Mouse (Mus musculus) heart, embryonic 12.5 days (tissue): Measurements from ENCODE around the gene Nfib. TPM values are rescaled to one million over a fixed set of nuclear protein-coding genes. Genes with fewer than 3 reads are reported as not detected.

Source experiments
- ATAC-seq: fragments of 200-750 bp; cut with Nextera tagmentation; 2 replicates; pipeline ENCODE4 v1.8.0; 2017; ENCODE audit warnings: moderate TSS enrichment, moderate library complexity; ENCODE audit not compliant: insufficient number of reproducible peaks, low FRiP score
- H3K27ac ChIP-seq: fragments of 300-500 bp; sonication (generic); 2 replicates; pipeline ENCODE4 v1.5.1; 2016; ENCODE audit warnings: mild to moderate bottlenecking, moderate library complexity; ENCODE audit not compliant: poor library complexity, severe bottlenecking
- H3K27me3 ChIP-seq: fragments of 300-500 bp; sonication (generic); replicated peaks from 2 replicates; pipeline ENCODE4 v1.6.1; 2016; ENCODE audit warnings: mild to moderate bottlenecking, moderate library complexity
- H3K36me3 ChIP-seq: fragments of 300-500 bp; sonication (generic); 2 replicates; pipeline ENCODE4 v1.6.1; 2016; ENCODE audit warnings: mild to moderate bottlenecking, moderate library complexity
- H3K4me1 ChIP-seq: fragments of 300-500 bp; sonication (generic); replicated peaks from 2 replicates; pipeline ENCODE4 v1.6.1; 2016; ENCODE audit warnings: mild to moderate bottlenecking
- H3K4me2 ChIP-seq: fragments of 300-500 bp; sonication (generic); 2 replicates; pipeline ENCODE4 v1.6.1; 2016; ENCODE audit warnings: mild to moderate bottlenecking, moderate library complexity
- H3K4me3 ChIP-seq: fragments of 300-500 bp; sonication (generic); 2 replicates; pipeline ENCODE4 v1.5.1; 2016; ENCODE audit warnings: mild to moderate bottlenecking
- H3K9ac ChIP-seq: fragments of 300-500 bp; sonication (generic); 2 replicates; pipeline ENCODE4 v1.6.1; 2016; ENCODE audit warnings: mild to moderate bottlenecking, moderate library complexity
- H3K9me3 ChIP-seq: fragments of 300-500 bp; sonication (generic); replicated peaks from 2 replicates; pipeline ENCODE4 v1.6.1; 2016; ENCODE audit warnings: mild to moderate bottlenecking, moderate library complexity
- WGBS: fragments of 180-500 bp; shearing (Covaris S2); methylation state at CpG from one replicate; pipeline ENCODE4 v1.1.7; 2016; 5-methylcytosine and 5-hydroxymethylcytosine counted together
- polyA plus RNA-seq: library from polyadenylated mRNA; unstranded; fragments of >200 nt; fragmentation: Nextera tagmentation; extraction: Ambion mirVana; gene quantifications from 2 replicates; pipeline ENCODE4 v1.2.1, GENCODE M21; 2016

Gene Nfib
- polyA plus RNA-seq, 1 experiment from 2014 or later = 57.5 TPM

GRCm38 (mm10) chr4:82439813-82440212, 265.7 kb downstream of the Nfib start:
- Histone ChIP-seq H3K4me2 (no peak overlapping the region), H3K4me3 (no peak overlapping the region), H3K9ac (no peak overlapping the region), H3K27me3 (no peaks in the 10 kb centered on the region), H3K9me3 (no peaks in the 10 kb centered on the region), H3K27ac (0 out of 2 replicates have a peak overlapping the region, but pooled peaks have one; percentile 15), H3K4me1 (peaks cover 81% of the 10 kb centered on the region), H3K36me3 (no peaks in the 10 kb centered on the region)
- 51% methylated on average over 8 of the region's 8 CpGs for WGBS
- ATAC-seq = no peak

- Histone ChIP-seq H3K27ac (peak overlapping the region; percentile 61), H3K4me2 (no peak overlapping the region), H3K4me1 (peaks cover 83% of the 10 kb centered on the region), H3K9ac (no peak overlapping the region), H3K36me3 (no peaks in the 10 kb centered on the region), H3K27me3 (no peaks in the 10 kb centered on the region), H3K4me3 (no peak overlapping the region), H3K9me3 (no peaks in the 10 kb centered on the region)
- ATAC-seq = no peak
- 91% methylated on average over 5 of the region's 5 CpGs for WGBS
These were observed 266.9 kb downstream of the Nfib start for GRCm38 (mm10) chr4:82438631-82439030.

- no peaks in the 10 kb centered on the region for H3K36me3 ChIP-seq
- H3K27ac ChIP-seq = peak overlapping the region; percentile 61
- ATAC-seq = no peak
- 0 out of 2 replicates have a peak overlapping the region, but pooled peaks have one; percentile 35 for H3K9ac ChIP-seq
- no peak overlapping the region for H3K4me3 ChIP-seq
- peaks cover 79% of the 10 kb centered on the region for H3K4me1 ChIP-seq
- peak overlapping the region; percentile 49 for H3K4me2 ChIP-seq
- 34% methylated on average over 12 of the region's 12 CpGs for WGBS
- no peaks in the 10 kb centered on the region for H3K27me3 ChIP-seq
- no peaks in the 10 kb centered on the region for H3K9me3 ChIP-seq
These were observed 267.8 kb downstream of the Nfib start for GRCm38 (mm10) chr4:82437533-82438318.

- no peaks in the 10 kb centered on the region for H3K36me3 ChIP-seq
- no peak for ATAC-seq
- WGBS = 63% methylated on average over 2 of the region's 2 CpGs
- no peak overlapping the region for H3K9ac ChIP-seq
- peak overlapping the region; percentile 43; the same call in 1 of the 2 replicates for H3K27ac ChIP-seq
- H3K9me3 ChIP-seq = no peaks in the 10 kb centered on the region
- H3K4me3 ChIP-seq = no peak overlapping the region
- H3K4me1 ChIP-seq = peaks cover 73% of the 10 kb centered on the region
- no peak overlapping the region for H3K4me2 ChIP-seq
- no peaks in the 10 kb centered on the region for H3K27me3 ChIP-seq
These were observed 268.9 kb downstream of the Nfib start for GRCm38 (mm10) chr4:82436656-82437055.

- 35% methylated on average over 5 of the region's 5 CpGs for WGBS
- Histone ChIP-seq H3K4me2 (no peak overlapping the region), H3K27ac (peak overlapping the region; percentile 52; the same call in 1 of the 2 replicates), H3K4me3 (no peak overlapping the region), H3K9ac (0 out of 2 replicates have a peak overlapping the region, but pooled peaks have one; percentile 2), H3K36me3 (no peaks in the 10 kb centered on the region), H3K4me1 (peaks cover 67% of the 10 kb centered on the region), H3K27me3 (no peaks in the 10 kb centered on the region), H3K9me3 (no peaks in the 10 kb centered on the region)
- ATAC-seq = peak; percentile 76
These were observed 269.8 kb downstream of the Nfib start for GRCm38 (mm10) chr4:82435716-82436115.

- H3K4me1 ChIP-seq = peaks cover 74% of the 10 kb centered on the region
- 49% methylated on average over 13 of the region's 13 CpGs for WGBS
These were observed 271.4 kb downstream of the Nfib start for GRCm38 (mm10) chr4:82433926-82434705.

GRCm38 (mm10) chr4:82431831-82432230, 273.7 kb downstream of the Nfib start:
- H3K4me1 ChIP-seq = peaks cover 75% of the 10 kb centered on the region
- WGBS = 91% methylated on average over 8 of the region's 8 CpGs
- no peaks in the 10 kb centered on the region for H3K36me3 ChIP-seq
- H3K9ac ChIP-seq = no peak overlapping the region
- no peaks in the 10 kb centered on the region for H3K27me3 ChIP-seq
- no peak overlapping the region for H3K27ac ChIP-seq
- no peaks in the 10 kb centered on the region for H3K9me3 ChIP-seq
- no peak for ATAC-seq
- no peak overlapping the region for H3K4me2 ChIP-seq
- H3K4me3 ChIP-seq = no peak overlapping the region

More at GRCm38 (mm10) chr4:82433926-82434705, 271.4 kb downstream of the Nfib start:
- H3K9me3 ChIP-seq = no peaks in the 10 kb centered on the region
- H3K4me2 ChIP-seq = no peak overlapping the region
- H3K4me3 ChIP-seq = no peak overlapping the region
- H3K27me3 ChIP-seq = no peaks in the 10 kb centered on the region
- H3K27ac ChIP-seq = peak overlapping the region; percentile 45; the same call in 1 of the 2 replicates
- ATAC-seq = no peak
- no peak overlapping the region for H3K9ac ChIP-seq
- H3K36me3 ChIP-seq = no peaks in the 10 kb centered on the region

GRCm38 (mm10) chr4:82430802-82431201, 274.7 kb downstream of the Nfib start:
- H3K27me3 ChIP-seq = no peaks in the 10 kb centered on the region
- H3K4me3 ChIP-seq = no peak overlapping the region
- WGBS = 82% methylated on average over 3 of the region's 3 CpGs
- no peak overlapping the region for H3K9ac ChIP-seq
- no peaks in the 10 kb centered on the region for H3K9me3 ChIP-seq
- no peak overlapping the region for H3K27ac ChIP-seq
- no peak overlapping the region for H3K4me2 ChIP-seq
- H3K36me3 ChIP-seq = no peaks in the 10 kb centered on the region
- peaks cover 75% of the 10 kb centered on the region for H3K4me1 ChIP-seq
- ATAC-seq = no peak

GRCm38 (mm10) chr4:82426224-82426623, 279.3 kb downstream of the Nfib start:
- Histone ChIP-seq H3K4me3 (no peak overlapping the region), H3K27ac (no peak overlapping the region), H3K4me2 (no peak overlapping the region), H3K9me3 (no peaks in the 10 kb centered on the region), H3K27me3 (no peaks in the 10 kb centered on the region), H3K4me1 (peaks cover 57% of the 10 kb centered on the region), H3K36me3 (no peaks in the 10 kb centered on the region), H3K9ac (no peak overlapping the region)
- ATAC-seq = no peak
- 80% methylated on average over 4 of the region's 4 CpGs for WGBS

GRCm38 (mm10) chr4:82418241-82418640, 287.3 kb downstream of the Nfib start:
- Histone ChIP-seq H3K4me3 (no peak overlapping the region), H3K4me2 (no peak overlapping the region), H3K9me3 (no peaks in the 10 kb centered on the region), H3K27ac (peak overlapping the region; percentile 35; the same call in 1 of the 2 replicates), H3K9ac (no peak overlapping the region), H3K4me1 (peaks cover 52% of the 10 kb centered on the region), H3K36me3 (no peaks in the 10 kb centered on the region), H3K27me3 (no peaks in the 10 kb centered on the region)
- 66% methylated on average over 4 of the region's 4 CpGs for WGBS
- no peak for ATAC-seq

GRCm38 (mm10) chr4:82415817-82416216, 289.7 kb downstream of the Nfib start:
- ATAC-seq = peak; percentile 77
- Histone ChIP-seq H3K27me3 (no peaks in the 10 kb centered on the region), H3K4me3 (no peak overlapping the region), H3K4me2 (peak overlapping the region; percentile 28), H3K36me3 (no peaks in the 10 kb centered on the region), H3K27ac (peak overlapping the region; percentile 86), H3K4me1 (peaks cover 66% of the 10 kb centered on the region), H3K9ac (no peak overlapping the region), H3K9me3 (no peaks in the 10 kb centered on the region)
- 9% methylated on average over 4 of the region's 4 CpGs for WGBS
